Mouse (Mus musculus) liver, adult 2 months (tissue): Measurements from ENCODE around the gene Ankrd1. TPM values are rescaled to one million over a fixed set of nuclear protein-coding genes. Genes with fewer than 3 reads are reported as not detected.

ENCODE experiments used
- DNase-seq: peaks from one replicate; pipeline ENCODE4 v3.0.0-alpha.2; 2011; ENCODE audit warnings: low read depth, low spot score; ENCODE audit errors: extremely low read depth
- H3K27ac ChIP-seq: fragments of 200-500 bp; replicated peaks from 2 replicates; pipeline ENCODE4 v1.5.1; 2012; ENCODE audit warnings: low read depth, mild to moderate bottlenecking, control low read depth, inconsistent platforms, low read length; ENCODE audit not compliant: insufficient read depth
- H3K27me3 ChIP-seq: fragments of 200-500 bp; 2 replicates; pipeline ENCODE4 v1.6.1; 2012; ENCODE audit warnings: mild to moderate bottlenecking, moderate library complexity, low read length, inconsistent platforms; ENCODE audit not compliant: control insufficient read depth, insufficient read depth
- H3K36me3 ChIP-seq: fragments of 200-500 bp; 2 replicates; pipeline ENCODE4 v1.6.1; 2012; ENCODE audit warnings: low read length, inconsistent platforms; ENCODE audit not compliant: control insufficient read depth, insufficient read depth
- H3K4me1 ChIP-seq: fragments of 200-500 bp; 2 replicates; pipeline ENCODE4 v1.6.1; 2011; ENCODE audit warnings: low read length; ENCODE audit not compliant: control insufficient read depth, insufficient read depth
- H3K4me3 ChIP-seq: fragments of 200-500 bp; 2 replicates; pipeline ENCODE4 v1.5.1; 2011; ENCODE audit warnings: low read depth, mild to moderate bottlenecking, control low read depth, low read length, moderate library complexity; ENCODE audit not compliant: insufficient read depth
- H3K79me2 ChIP-seq: fragments of 200-500 bp; 2 replicates; pipeline ENCODE4 v1.6.1; 2012; ENCODE audit warnings: inconsistent platforms, mild to moderate bottlenecking, low read length, moderate library complexity; ENCODE audit not compliant: control insufficient read depth, insufficient read depth
- H3K9ac ChIP-seq: fragments of 200-500 bp; 2 replicates; pipeline ENCODE4 v1.6.1; 2012; ENCODE audit warnings: low read depth, mild to moderate bottlenecking, control low read depth, inconsistent platforms, low read length
- CTCF ChIP-seq: fragments of 200-500 bp; IDR thresholded peaks from 2 replicates; pipeline ENCODE4 v1.5.1; 2011; ENCODE audit warnings: low read depth, low read length, control low read depth
- POLR2A ChIP-seq: fragments of 200-500 bp; IDR thresholded peaks from 2 replicates; pipeline ENCODE4 v1.6.1; 2011; ENCODE audit warnings: low read length, control low read depth; ENCODE audit not compliant: insufficient read depth; ENCODE audit errors: extremely low read depth
- WGBS: fragments of 180-500 bp; shearing (Covaris S2); methylation state at CpG from one replicate; pipeline ENCODE4 v1.1.7; 2018; 5-methylcytosine and 5-hydroxymethylcytosine counted together
- polyA plus RNA-seq: library from polyadenylated mRNA; depleted of rRNA; stranded (reverse); fragments of >200 nt; gene quantifications from 2 replicates; pipeline ENCODE4 v1.2.3, GENCODE M21; 2012
- total RNA-seq: library from RNA; depleted of rRNA; stranded (reverse); fragments of >200 nt; gene quantifications from 2 replicates; pipeline ENCODE4 v1.2.3, GENCODE M21; 2014

Ankrd1 gene
- total and polyA plus RNA-seq, 2 experiments: 0.09 to 0.11 TPM

- TF ChIP-seq POLR2A (no peak), CTCF (no peak)
- peak; percentile 5 for DNase-seq
- Histone ChIP-seq H3K9ac (no peak overlapping the region), H3K79me2 (no peaks in the 10 kb centered on the region), H3K4me1 (no peaks in the 10 kb centered on the region), H3K36me3 (no peaks in the 10 kb centered on the region), H3K4me3 (no peak overlapping the region), H3K27me3 (no peaks in the 10 kb centered on the region), H3K27ac (no peak overlapping the region)
- WGBS: 60% methylated on average over 6 of the region's 6 CpGs
Observed at GRCm38 (mm10) chr19:36131990-36132389, 12.1 kb upstream of the Ankrd1 start.

DNA sequence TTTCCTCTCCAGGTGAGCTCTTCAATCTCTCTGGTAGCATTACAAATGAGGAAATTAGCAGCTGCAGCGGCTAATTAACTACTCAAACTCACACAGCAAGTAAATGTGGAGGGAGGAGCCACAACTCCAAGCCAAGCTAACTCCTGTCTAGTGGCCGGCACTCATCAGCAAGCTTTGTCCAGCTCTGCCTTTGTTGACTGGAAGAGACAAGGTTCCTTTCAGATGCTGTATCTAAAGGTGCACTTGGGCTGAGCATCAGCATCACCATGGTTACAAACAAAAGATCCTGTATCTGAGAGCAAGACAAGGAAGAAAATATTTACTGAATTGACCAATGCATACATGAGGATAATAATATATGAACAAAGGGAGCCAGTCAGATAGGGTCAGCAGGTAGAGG is 10.3 kb upstream of the Ankrd1 start:
- H3K79me2 ChIP-seq: no peaks in the 10 kb centered on the region
- no peak overlapping the region for H3K4me3 ChIP-seq
- WGBS: 56% methylated on average over 2 of the region's 2 CpGs
- H3K9ac ChIP-seq: no peak overlapping the region
- no peaks in the 10 kb centered on the region for H3K4me1 ChIP-seq
- TF ChIP-seq POLR2A (no peak), CTCF (no peak)
- no peak for DNase-seq
- no peaks in the 10 kb centered on the region for H3K27me3 ChIP-seq
- no peak overlapping the region for H3K27ac ChIP-seq
- no peaks in the 10 kb centered on the region for H3K36me3 ChIP-seq

DNA sequence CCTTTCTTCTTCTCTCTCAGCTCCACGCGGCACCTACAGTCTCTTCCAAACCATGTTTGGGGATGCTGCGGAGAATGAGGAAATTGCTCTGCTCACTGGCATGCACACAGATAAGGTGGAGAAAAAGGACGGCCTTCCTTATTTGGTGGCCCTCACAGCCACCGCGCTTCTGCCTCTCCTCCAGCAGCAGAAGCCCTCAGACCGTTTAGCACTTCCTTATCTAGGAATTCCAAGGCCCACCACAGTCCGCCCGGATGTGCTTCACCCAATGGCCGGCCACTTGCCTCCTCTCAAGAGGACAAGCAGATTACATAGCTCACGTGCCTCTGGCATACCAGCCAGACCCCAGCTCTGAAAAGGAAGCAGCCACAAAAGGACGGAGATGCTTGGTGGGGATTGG is 9.7 kb upstream of the Ankrd1 start:
- no peak for TF ChIP-seq POLR2A
- no peak for TF ChIP-seq CTCF
- DNase-seq: no peak
- WGBS: 8% methylated on average over 12 of the region's 12 CpGs
- Histone ChIP-seq H3K27me3 (no peaks in the 10 kb centered on the region), H3K27ac (no peak overlapping the region), H3K79me2 (no peaks in the 10 kb centered on the region), H3K36me3 (no peaks in the 10 kb centered on the region), H3K9ac (no peak overlapping the region), H3K4me1 (no peaks in the 10 kb centered on the region), H3K4me3 (no peak overlapping the region)

DNA sequence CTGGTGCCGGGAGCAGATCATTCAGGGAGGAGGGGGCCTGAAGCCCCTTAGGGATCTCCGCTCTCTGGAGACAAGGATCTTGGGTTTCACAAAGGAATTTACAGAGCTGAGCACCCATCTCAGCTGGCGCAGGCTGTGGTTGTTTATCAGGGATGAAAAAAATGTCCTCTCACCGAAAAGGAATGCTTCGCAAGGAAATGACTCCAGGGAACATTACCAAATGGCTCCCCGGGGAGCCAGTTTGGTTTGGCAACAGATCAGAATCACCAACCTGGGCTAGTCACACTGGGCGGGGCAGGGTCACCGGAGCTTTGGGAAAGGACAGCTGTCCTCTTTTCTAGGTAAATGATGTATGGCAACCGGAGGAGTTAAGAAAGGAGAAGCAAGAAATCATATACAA is 9.3 kb upstream of the Ankrd1 start:
- Histone ChIP-seq H3K4me3 (no peak overlapping the region), H3K79me2 (no peaks in the 10 kb centered on the region), H3K36me3 (no peaks in the 10 kb centered on the region), H3K9ac (no peak overlapping the region), H3K4me1 (no peaks in the 10 kb centered on the region), H3K27ac (no peak overlapping the region; the same call in 1 of the 2 replicates), H3K27me3 (no peaks in the 10 kb centered on the region)
- 14% methylated on average over 9 of the region's 9 CpGs for WGBS
- TF ChIP-seq CTCF (no peak), POLR2A (no peak)
- DNase-seq: peak; percentile 19

- no peaks in the 10 kb centered on the region for H3K27me3 ChIP-seq
- 96% methylated on average over 3 of the region's 3 CpGs for WGBS
- no peak for DNase-seq
- no peak for TF ChIP-seq POLR2A
- no peak for TF ChIP-seq CTCF
- H3K36me3 ChIP-seq: no peaks in the 10 kb centered on the region
- no peaks in the 10 kb centered on the region for H3K79me2 ChIP-seq
- no peaks in the 10 kb centered on the region for H3K4me1 ChIP-seq
- H3K4me3 ChIP-seq: no peak overlapping the region
- no peak overlapping the region for H3K27ac ChIP-seq
- no peak overlapping the region for H3K9ac ChIP-seq
Observed at GRCm38 (mm10) chr19:36128440-36128839, 8.5 kb upstream of the Ankrd1 start.

- TF ChIP-seq POLR2A (no peak), CTCF (no peak)
- 78% methylated on average over 1 of the region's 1 CpGs for WGBS
Observed at GRCm38 (mm10) chr19:36124203-36124602, 4.3 kb upstream of the Ankrd1 start.

More at GRCm38 (mm10) chr19:36124203-36124602, 4.3 kb upstream of the Ankrd1 start:
- Histone ChIP-seq H3K4me1 (no peaks in the 10 kb centered on the region), H3K9ac (no peak overlapping the region), H3K27ac (no peak overlapping the region), H3K79me2 (no peaks in the 10 kb centered on the region), H3K36me3 (no peaks in the 10 kb centered on the region), H3K27me3 (no peaks in the 10 kb centered on the region), H3K4me3 (no peak overlapping the region)
- DNase-seq: no peak
